Mouse (Mus musculus) stomach, embryonic 15.5 days (tissue): ENCODE data around the gene Me1. TPM values are rescaled to one million over a fixed set of nuclear protein-coding genes. Genes with fewer than 3 reads are reported as not detected.
"Not testable (repeated sequence)": the region's sequence is repeated elsewhere in the genome, so short reads cannot be mapped to it uniquely, and the experiment has no call there.

ENCODE experiments used
- ATAC-seq: fragments of 200-750 bp; cut with Nextera tagmentation; 2 replicates; pipeline ENCODE4 v1.8.0; 2017; ENCODE audit warnings: low read depth, moderate number of reproducible peaks, moderate TSS enrichment; ENCODE audit not compliant: insufficient read depth, low FRiP score
- H3K27ac ChIP-seq: fragments of 300-500 bp; sonication (generic); 2 replicates; pipeline ENCODE4 v1.5.1; 2015; ENCODE audit warnings: mild to moderate bottlenecking, inconsistent platforms
- H3K27me3 ChIP-seq: fragments of 300-500 bp; sonication (generic); replicated peaks from 2 replicates; pipeline ENCODE4 v1.6.1; 2015; ENCODE audit warnings: inconsistent platforms
- H3K36me3 ChIP-seq: fragments of 300-500 bp; sonication (generic); 2 replicates; pipeline ENCODE4 v1.6.1; 2015; ENCODE audit warnings: inconsistent platforms
- H3K4me1 ChIP-seq: fragments of 300-500 bp; sonication (generic); 2 replicates; pipeline ENCODE4 v1.6.1; 2015; ENCODE audit warnings: inconsistent platforms
- H3K4me2 ChIP-seq: fragments of 300-500 bp; sonication (generic); 2 replicates; pipeline ENCODE4 v1.6.1; 2015; ENCODE audit warnings: mild to moderate bottlenecking, inconsistent platforms
- H3K4me3 ChIP-seq: fragments of 300-500 bp; sonication (generic); replicated peaks from 2 replicates; pipeline ENCODE4 v1.5.1; 2015; ENCODE audit warnings: inconsistent platforms
- H3K9ac ChIP-seq: fragments of 300-500 bp; sonication (generic); 2 replicates; pipeline ENCODE4 v1.6.1; 2015; ENCODE audit warnings: inconsistent platforms
- H3K9me3 ChIP-seq: fragments of 300-500 bp; sonication (generic); 2 replicates; pipeline ENCODE4 v1.6.1; 2016; ENCODE audit warnings: inconsistent platforms
- whole genome bisulfite sequencing: fragments of 180-500 bp; shearing (Covaris S2); methylation state at CpG from one replicate; pipeline ENCODE4 v1.1.7; 2015; 5-methylcytosine and 5-hydroxymethylcytosine counted together
- polyA plus RNA-seq: library from polyadenylated mRNA; unstranded; fragments of >200 nt; fragmentation: Nextera tagmentation; extraction: Ambion mirVana; gene quantifications from 2 replicates; pipeline ENCODE4 v1.2.1, GENCODE M21; 2015

The Me1 gene
- polyA plus RNA-seq, 1 experiment from 2014 or later, result 22.5 TPM

DNA sequence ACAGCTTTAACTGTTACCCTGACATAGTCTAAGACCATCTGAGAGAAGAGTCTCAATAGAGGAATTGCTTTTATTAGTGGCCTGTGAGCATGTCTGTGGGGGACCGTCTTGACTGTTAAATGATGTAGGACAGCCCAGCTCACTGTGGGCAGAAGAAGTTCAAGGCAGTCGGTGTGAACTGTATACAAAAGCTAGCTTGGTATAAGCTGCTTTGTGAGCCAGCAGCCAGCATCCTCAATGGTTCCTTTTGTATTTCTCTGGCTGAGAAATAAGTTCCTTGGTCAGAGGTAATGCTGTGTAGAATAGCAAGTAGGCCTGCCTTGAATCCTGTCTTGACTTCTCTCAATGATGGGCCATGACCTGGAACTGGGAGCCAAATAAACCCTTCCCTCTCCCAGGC is 73.7 kb downstream of the Me1 start:
- no peak overlapping the region for H3K27ac ChIP-seq
- WGBS, result 82% methylated on average over 2 of the region's 2 CpGs
- no peaks in the 10 kb centered on the region for H3K27me3 ChIP-seq
- no peaks in the 10 kb centered on the region for H3K4me1 ChIP-seq
- no peak overlapping the region for H3K4me2 ChIP-seq
- no peak overlapping the region for H3K4me3 ChIP-seq
- ATAC-seq, result no peak
- no peaks in the 10 kb centered on the region for H3K36me3 ChIP-seq
- no peaks in the 10 kb centered on the region for H3K9me3 ChIP-seq
- H3K9ac ChIP-seq, result no peak overlapping the region

DNA sequence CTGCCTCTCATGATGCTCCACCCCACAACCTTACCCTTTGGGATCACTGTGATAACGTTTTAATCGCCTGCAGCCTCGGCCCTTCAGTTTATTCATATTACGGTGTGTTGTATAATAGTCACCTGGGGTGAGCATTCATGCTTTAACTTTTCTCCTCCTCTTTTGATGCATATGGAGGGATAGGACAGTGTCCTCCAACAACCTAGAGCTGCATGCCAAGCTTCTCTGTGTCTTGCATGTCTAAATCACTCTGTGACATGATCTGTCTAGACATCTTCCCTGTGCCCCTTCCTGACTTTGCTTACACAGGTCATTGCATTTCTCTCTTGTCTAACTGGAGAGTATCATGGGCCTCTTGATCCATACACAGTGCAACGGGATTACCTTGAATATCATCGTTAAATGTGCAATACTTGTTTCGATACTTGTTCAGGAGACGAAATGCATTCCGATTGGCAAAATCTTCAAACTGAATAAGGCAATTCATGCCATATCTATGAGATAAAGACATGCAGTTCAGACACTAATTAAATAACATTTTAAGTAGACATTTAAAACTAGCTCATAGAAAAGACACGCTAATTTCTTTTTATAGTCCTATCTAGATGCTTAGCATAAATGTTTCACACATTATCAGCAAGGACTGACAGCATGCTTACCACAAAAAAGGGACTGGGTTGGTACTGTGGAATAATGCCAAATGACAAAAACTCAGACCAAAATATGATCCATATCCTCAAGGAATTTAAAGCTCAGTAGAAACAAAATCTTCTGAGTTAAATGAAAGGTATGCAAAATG is 76.2 kb downstream of the Me1 start:
- Histone ChIP-seq H3K4me2 (no peak overlapping the region), H3K27me3 (no peaks in the 10 kb centered on the region), H3K4me1 (no peaks in the 10 kb centered on the region), H3K36me3 (no peaks in the 10 kb centered on the region), H3K27ac (no peak overlapping the region), H3K4me3 (no peak overlapping the region), H3K9me3 (no peaks in the 10 kb centered on the region), H3K9ac (no peak overlapping the region)
- no peak for ATAC-seq
- 82% methylated on average over 10 of the region's 10 CpGs for WGBS

DNA sequence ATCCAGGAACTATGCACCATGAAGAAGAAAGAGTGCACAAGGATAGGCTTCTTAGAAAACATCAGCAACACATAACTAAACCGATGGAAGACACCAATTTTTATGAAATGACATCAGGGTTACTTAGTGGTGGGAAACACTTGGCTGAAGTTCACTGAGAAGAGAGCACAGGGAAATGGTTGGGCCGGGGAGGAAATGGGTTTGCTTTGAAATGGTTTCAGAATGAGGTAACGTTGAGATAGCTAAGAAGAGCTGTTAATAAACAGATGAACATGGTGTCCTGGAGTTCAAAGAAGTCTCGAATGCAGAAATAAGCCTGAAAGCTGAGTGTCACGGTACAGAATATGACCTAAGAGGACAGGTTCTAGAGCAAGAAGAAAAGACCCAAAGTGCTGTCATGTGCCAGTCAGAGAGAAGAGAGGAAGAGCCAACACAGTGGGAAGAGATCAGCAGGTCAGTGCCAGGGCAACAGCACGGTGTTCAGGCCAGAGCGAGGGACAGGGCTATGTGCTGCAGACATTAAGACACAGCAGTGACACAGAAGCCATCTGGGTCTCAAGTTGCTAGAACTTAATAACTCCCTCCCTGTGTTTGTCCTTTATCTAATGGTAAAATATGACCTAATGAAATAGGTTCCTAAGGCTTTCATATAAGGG is 77.8 kb downstream of the Me1 start:
- Histone ChIP-seq H3K4me1 (no peaks in the 10 kb centered on the region), H3K27ac (no peak overlapping the region), H3K4me3 (no peak overlapping the region), H3K36me3 (no peaks in the 10 kb centered on the region), H3K9ac (no peak overlapping the region), H3K27me3 (no peaks in the 10 kb centered on the region), H3K4me2 (no peak overlapping the region), H3K9me3 (no peaks in the 10 kb centered on the region)
- WGBS, result 64% methylated on average over 7 of the region's 7 CpGs
- ATAC-seq, result no peak

DNA sequence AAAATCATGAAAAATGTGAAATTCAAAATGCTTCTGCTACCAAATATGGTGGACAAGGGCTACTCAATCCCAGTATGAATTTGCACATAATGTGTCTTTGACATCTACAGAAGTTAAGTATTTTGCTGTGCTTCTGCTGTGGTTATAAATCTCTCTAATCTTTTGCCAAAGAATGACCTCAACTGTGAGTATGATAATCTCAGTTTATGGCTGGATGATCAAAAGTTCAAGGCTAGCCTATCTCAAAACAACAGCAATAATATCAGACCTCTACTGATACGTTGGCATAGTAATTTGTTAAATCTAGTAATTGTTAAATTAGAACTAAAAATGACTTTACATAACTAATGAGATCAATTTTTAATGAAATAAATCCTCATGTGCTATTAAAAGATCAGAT is 80.0 kb downstream of the Me1 start:
- no peak for ATAC-seq
- H3K9me3 ChIP-seq, result no peaks in the 10 kb centered on the region
- no peaks in the 10 kb centered on the region for H3K36me3 ChIP-seq
- no peak overlapping the region for H3K27ac ChIP-seq
- no peak overlapping the region for H3K4me2 ChIP-seq
- 76% methylated on average over 1 of the region's 1 CpGs for WGBS
- H3K9ac ChIP-seq, result no peak overlapping the region
- no peaks in the 10 kb centered on the region for H3K4me1 ChIP-seq
- H3K4me3 ChIP-seq, result no peak overlapping the region
- H3K27me3 ChIP-seq, result no peaks in the 10 kb centered on the region

DNA sequence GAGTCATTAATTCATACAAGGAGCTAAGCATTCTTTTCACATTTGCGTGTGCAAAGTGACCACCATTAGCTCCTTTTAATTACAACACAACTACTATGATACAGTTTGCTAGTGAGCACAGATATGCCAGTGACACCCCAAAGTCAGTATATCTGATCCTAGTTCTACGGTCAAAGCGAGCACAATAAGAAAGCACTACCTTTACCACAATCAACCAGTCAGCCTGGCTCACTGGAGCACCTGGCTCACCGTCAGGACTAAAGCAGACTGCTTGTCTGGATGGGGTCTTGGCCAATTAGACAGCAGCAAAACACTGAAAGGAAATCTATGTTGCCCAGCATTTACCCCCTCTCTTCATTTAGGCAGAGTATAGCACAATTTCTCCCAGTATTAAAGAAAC is 83.7 kb downstream of the Me1 start:
- no peak for ATAC-seq
- no peak overlapping the region for H3K27ac ChIP-seq
- H3K36me3 ChIP-seq, result no peaks in the 10 kb centered on the region
- H3K9ac ChIP-seq, result no peak overlapping the region
- H3K4me1 ChIP-seq, result no peaks in the 10 kb centered on the region
- WGBS, result 84% methylated on average over 4 of the region's 4 CpGs
- no peak overlapping the region for H3K4me2 ChIP-seq
- H3K27me3 ChIP-seq, result no peaks in the 10 kb centered on the region
- no peaks in the 10 kb centered on the region for H3K9me3 ChIP-seq
- no peak overlapping the region for H3K4me3 ChIP-seq

DNA sequence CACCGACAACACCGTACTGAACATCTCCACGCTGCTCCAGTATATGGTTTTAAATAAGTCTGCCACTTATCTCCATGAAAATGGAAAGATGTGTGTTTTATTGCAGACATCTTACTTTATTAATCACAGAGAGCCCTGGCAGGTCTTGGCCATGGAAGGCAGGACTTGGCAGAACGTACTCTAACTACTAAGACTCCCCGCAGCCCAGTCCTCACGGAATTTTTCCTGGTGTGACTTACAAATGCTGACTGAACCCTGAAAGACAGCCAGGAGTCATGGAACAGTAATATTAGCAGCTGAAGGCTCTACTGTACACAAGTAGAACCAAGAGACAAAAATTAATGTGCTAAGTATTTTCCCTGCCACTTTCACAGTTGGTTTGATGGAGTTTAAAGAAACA is 90.0 kb downstream of the Me1 start:
- H3K4me2 ChIP-seq, result no peak overlapping the region
- no peaks in the 10 kb centered on the region for H3K27me3 ChIP-seq
- ATAC-seq, result no peak
- H3K27ac ChIP-seq, result no peak overlapping the region
- H3K4me1 ChIP-seq, result no peaks in the 10 kb centered on the region
- 59% methylated on average over 6 of the region's 6 CpGs for WGBS
- H3K36me3 ChIP-seq, result no peaks in the 10 kb centered on the region
- H3K4me3 ChIP-seq, result no peak overlapping the region
- no peak overlapping the region for H3K9ac ChIP-seq
- H3K9me3 ChIP-seq, result no peaks in the 10 kb centered on the region

DNA sequence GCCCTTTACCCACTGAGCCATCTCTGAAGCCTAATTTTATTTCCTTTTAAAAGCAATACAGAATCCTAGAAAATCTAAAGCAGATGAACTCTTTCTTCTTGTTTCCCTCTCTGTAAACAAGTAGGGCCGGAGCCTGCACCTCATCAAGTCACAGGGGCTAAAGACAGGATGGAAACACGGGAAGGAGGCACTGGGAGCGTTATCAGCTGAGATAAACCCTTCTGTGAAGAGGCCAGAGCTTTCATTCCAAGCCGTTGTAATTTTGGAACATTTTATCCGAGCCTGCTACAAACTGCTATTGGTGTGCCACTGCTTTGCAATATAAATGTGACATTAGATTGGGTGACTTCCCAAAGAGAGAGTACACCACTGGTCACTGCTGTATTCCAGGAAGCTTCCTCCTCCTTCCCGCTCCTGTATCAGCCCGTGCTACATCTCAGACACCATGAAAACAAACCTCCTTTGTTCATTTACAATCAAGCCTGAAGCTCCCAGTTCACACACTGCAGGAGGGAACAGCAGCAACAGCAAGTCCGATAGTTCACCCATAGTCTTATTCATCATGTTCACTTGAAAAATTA is 95.9 kb downstream of the Me1 start:
- H3K4me3 ChIP-seq, result no peak overlapping the region
- H3K4me2 ChIP-seq, result no peak overlapping the region
- WGBS, result 43% methylated on average over 8 of the region's 8 CpGs
- H3K36me3 ChIP-seq, result no peaks in the 10 kb centered on the region
- H3K9ac ChIP-seq, result no peak overlapping the region
- no peak overlapping the region for H3K27ac ChIP-seq
- no peaks in the 10 kb centered on the region for H3K27me3 ChIP-seq
- no peaks in the 10 kb centered on the region for H3K9me3 ChIP-seq
- ATAC-seq, result no peak
- no peaks in the 10 kb centered on the region for H3K4me1 ChIP-seq

DNA sequence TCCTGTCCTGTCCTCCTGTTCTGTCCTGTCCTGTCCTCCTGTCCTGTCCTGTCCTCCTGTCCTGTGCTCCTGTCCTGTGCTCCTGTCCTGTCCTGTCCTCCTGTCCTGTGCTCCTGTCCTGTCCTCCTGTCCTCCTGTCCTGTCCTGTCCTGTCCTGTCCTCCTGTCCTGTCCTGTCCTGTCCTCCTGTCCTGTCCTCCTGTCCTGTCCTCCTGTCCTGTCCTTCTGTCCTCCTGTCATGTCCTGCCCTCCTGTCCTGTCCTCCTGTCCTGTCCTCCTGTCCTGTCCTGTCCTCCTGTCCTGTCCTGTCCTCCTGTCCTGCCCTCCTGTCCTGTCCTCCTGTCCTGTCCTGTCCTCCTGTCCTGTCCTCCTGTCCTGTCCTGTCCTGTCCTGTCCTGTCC is 98.8 kb downstream of the Me1 start:
- not testable (repeated sequence) for H3K4me2 ChIP-seq, H3K4me1 ChIP-seq, H3K36me3 ChIP-seq, H3K27me3 ChIP-seq, H3K9me3 ChIP-seq, H3K27ac ChIP-seq, H3K9ac ChIP-seq, ATAC-seq, H3K4me3 ChIP-seq

DNA sequence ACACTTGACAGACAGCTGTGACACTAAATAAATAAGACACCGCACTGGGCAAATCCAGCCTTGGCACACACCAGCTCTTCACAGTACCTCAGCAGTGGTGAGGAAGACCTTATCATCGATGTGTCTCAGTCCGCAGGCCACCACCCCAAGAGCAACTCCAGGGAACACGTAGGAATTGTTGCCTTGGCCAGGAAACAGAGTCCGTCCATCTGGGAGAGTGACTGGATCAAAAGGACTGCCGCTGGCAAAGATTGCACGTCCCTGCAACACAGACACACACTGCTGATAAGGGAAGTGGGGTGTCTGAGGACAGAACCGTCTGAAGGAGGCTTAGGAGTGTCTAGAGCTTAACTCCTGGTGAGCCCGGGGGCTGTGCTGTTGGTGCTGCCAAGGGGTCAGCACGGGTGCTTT is 101.4 kb downstream of the Me1 start:
- H3K36me3 ChIP-seq, H3K4me1 ChIP-seq, H3K9me3 ChIP-seq, H3K4me3 ChIP-seq, H3K27me3 ChIP-seq, ATAC-seq, H3K27ac ChIP-seq, H3K9ac ChIP-seq, H3K4me2 ChIP-seq: not testable (repeated sequence)
- 49% methylated on average over 10 of the region's 10 CpGs for WGBS

DNA sequence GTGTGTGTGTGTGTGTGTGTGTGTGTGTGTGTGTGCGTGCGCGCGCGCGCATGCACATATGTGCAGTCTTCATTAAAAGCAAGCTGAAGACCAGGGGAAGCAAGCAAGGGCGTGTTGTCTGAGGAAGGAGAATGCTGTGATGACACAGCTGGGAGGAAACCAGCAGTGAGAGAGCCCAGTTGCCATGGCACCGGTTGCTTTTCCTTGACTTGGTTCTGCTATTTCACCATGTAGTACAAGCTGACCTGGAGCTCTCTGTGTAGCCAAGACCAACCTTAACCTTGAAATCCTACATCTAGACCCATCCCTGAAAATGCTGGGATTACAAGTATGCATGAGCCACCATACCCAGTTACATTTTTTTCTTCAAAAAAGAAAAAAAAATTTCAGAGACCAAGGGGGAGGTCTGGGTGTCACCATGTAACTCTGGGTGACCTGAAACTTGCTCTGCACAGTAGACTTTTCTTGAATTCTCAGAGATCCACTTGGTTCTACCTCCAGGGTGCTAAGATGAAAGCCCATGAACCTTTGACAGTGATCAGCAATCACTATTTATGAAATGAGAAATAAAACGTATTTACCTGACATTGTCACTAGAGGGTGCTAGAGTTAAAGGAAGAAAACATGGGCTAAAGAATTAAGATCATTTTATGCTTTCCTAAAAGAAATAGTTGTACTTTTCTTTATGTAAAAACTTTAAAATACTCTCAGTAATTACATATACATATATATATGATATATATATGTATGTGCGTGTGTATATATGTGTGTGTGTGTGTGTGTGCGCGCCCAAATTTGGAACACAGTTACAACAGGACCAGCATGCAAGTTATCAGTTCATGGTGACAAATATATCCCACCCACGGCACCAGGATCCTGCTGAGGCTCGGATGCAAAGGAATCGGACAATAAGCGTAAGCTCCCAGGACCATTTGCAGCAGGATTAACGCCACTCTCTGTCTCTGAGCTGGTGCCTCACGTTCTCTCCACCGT is 102.8 kb downstream of the Me1 start:
- no peak for ATAC-seq
- 79% methylated on average over 19 of the region's 19 CpGs for WGBS
- no peaks in the 10 kb centered on the region for H3K27me3 ChIP-seq

DNA sequence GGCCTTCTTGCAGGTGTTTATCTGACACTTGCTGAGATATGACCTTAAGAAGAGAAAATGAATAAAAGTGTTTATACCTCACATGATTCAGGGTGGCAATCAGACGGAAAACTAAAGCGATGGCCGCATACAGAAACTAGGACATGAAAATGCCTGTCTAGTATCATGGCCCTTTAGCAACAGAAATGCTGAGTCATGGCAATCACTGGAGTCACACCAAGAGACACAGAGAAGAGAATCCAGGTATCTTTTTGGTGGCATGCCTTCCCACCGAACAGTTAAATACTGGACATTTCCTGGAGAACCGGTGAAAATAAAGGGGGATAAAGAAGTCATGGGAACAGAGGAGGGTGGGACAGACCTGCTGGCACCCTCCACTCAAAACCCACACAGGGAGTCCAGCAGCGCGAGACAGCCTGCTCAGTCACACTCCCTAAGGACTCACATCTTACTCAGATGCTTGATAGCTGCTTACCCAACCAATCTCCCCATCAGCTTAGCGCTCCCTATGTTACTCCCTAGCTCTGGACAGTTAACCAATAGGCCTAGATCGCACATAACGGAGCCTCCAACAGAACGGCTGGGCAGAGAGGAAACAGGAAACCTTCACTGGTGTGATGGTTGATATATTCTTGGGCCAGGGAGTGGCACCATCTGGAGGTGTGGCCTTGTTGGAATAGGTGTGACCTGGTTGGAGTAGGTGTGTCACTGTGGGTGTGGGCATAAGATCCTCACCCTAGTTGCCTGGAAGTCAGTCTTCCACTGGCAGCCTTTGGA is 108.5 kb downstream of the Me1 start:
- no peak overlapping the region for H3K9ac ChIP-seq

More for the DNA sequence above, 102.8 kb downstream of the Me1 start:
- Histone ChIP-seq H3K9ac (no peak overlapping the region), H3K4me3 (no peak overlapping the region), H3K36me3 (no peaks in the 10 kb centered on the region), H3K4me2 (no peak overlapping the region), H3K9me3 (no peaks in the 10 kb centered on the region), H3K4me1 (no peaks in the 10 kb centered on the region), H3K27ac (no peak overlapping the region)

More for the DNA sequence above, 108.5 kb downstream of the Me1 start:
- H3K27me3 ChIP-seq, result no peaks in the 10 kb centered on the region
- no peak overlapping the region for H3K4me2 ChIP-seq
- H3K27ac ChIP-seq, result no peak overlapping the region
- no peaks in the 10 kb centered on the region for H3K36me3 ChIP-seq
- 88% methylated on average over 11 of the region's 11 CpGs for WGBS
- no peaks in the 10 kb centered on the region for H3K4me1 ChIP-seq
- no peak overlapping the region for H3K4me3 ChIP-seq
- H3K9me3 ChIP-seq, result no peaks in the 10 kb centered on the region
- no peak for ATAC-seq
